Mouse (Mus musculus) hindbrain, embryonic 12.5 days (tissue): ENCODE results near the gene Hoxd4. TPM values are rescaled to one million over a fixed set of nuclear protein-coding genes. Genes with fewer than 3 reads are reported as not detected.

ENCODE experiments used
- ATAC-seq: fragments of 200-750 bp; cut with Nextera tagmentation; 2 replicates; pipeline ENCODE4 v1.8.0; 2017; ENCODE audit warnings: moderate TSS enrichment; ENCODE audit not compliant: low FRiP score
- H3K27ac ChIP-seq: fragments of 300-500 bp; sonication (generic); 2 replicates; pipeline ENCODE4 v1.5.1; 2016; ENCODE audit warnings: mild to moderate bottlenecking
- H3K27me3 ChIP-seq: fragments of 300-500 bp; sonication (generic); 2 replicates; pipeline ENCODE4 v1.6.1; 2016; ENCODE audit warnings: mild to moderate bottlenecking
- H3K36me3 ChIP-seq: fragments of 300-500 bp; sonication (generic); 2 replicates; pipeline ENCODE4 v1.6.1; 2016; ENCODE audit warnings: mild to moderate bottlenecking
- H3K4me1 ChIP-seq: fragments of 300-500 bp; sonication (generic); 2 replicates; pipeline ENCODE4 v1.6.1; 2016
- H3K4me2 ChIP-seq: fragments of 300-500 bp; sonication (generic); replicated peaks from 2 replicates; pipeline ENCODE4 v1.6.1; 2016; ENCODE audit warnings: mild to moderate bottlenecking
- H3K4me3 ChIP-seq: fragments of 300-500 bp; sonication (generic); 2 replicates; pipeline ENCODE4 v1.5.1; 2016; ENCODE audit warnings: mild to moderate bottlenecking
- H3K9ac ChIP-seq: fragments of 300-500 bp; sonication (generic); 2 replicates; pipeline ENCODE4 v1.6.1; 2016; ENCODE audit warnings: mild to moderate bottlenecking, moderate library complexity
- H3K9me3 ChIP-seq: fragments of 300-500 bp; sonication (generic); replicated peaks from 2 replicates; pipeline ENCODE4 v1.6.1; 2016; ENCODE audit warnings: mild to moderate bottlenecking
- WGBS: fragments of 180-500 bp; shearing (Covaris S2); methylation state at CpG from one replicate; pipeline ENCODE4 v1.1.7; 2016; 5-methylcytosine and 5-hydroxymethylcytosine counted together
- polyA plus RNA-seq: library from polyadenylated mRNA; unstranded; fragments of >200 nt; fragmentation: Nextera tagmentation; extraction: Ambion mirVana; gene quantifications from 2 replicates; pipeline ENCODE4 v1.2.1, GENCODE M21; 2016

Gene Hoxd4
- polyA plus RNA-seq: 3.6 and 4.6 TPM in 2 replicates

DNA sequence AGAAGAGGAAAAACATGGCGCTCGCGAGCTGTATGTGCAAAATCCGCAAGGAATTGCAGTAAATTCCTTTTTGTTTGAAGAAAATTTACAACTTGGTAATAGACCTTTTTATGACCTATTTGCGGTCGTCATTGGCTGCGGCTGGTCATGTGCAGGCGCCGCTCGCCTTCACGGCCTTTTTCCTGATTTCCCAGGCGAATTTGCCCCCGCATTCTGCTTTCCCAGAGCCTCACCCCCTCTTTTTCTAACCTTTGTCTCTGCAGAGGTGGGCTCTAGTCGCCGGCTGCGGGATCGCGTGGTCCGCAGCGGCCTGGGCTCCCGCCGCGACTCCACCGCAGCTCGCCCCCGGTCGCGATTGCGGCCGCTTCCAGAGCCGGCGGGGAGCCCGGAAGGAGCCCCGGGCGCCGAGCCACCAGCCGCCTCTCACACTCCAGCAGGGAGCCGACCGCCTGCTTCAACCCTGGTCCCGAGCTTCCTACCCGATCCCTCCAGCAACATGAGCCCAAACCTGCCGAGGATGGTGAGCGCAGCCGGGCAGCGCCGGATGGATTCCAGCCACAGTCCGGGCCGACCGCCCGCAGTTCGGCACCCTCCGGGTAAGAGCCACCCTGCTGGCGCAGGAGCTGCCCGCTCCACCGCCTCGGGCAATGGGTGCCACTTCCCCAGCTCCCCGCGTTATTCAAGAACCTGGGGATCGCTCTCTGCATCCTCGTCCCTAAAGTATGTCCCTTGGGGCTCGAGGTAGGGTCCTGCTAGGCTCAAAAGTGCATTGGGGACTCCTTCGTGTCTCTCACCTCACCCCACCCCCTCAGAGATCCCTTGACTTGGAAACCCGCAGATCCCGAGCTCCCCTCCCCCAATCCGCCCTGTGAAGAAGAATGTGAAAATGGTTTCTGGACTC is at the start of gene Hoxd4, which contains the start of gene Hoxd3:
Gene Hoxd4 (plus strand): TSS at position 209 of the 901 bp plus-strand sequence.
Gene Hoxd3 (plus strand): TSS at position 207 of the 901 bp plus-strand sequence.
- Histone ChIP-seq H3K27me3 (peaks cover 96% of the 10 kb centered on the region), H3K9me3 (no peaks in the 10 kb centered on the region), H3K4me3 (peak within 1 kb of the TSS; percentile 23), H3K9ac (peak within 1 kb of the TSS; percentile 43; the same call in 1 of the 2 replicates), H3K4me2 (peak within 1 kb of the TSS; percentile 42), H3K4me1 (peaks cover 11% of the 10 kb centered on the region), H3K27ac (0 out of 2 replicates have a peak within 1 kb of the TSS, but pooled peaks have one; percentile 17), H3K36me3 (no peaks in the 10 kb centered on the region)
- under 1% methylated on average over 65 of the region's 65 CpGs for WGBS
- ATAC-seq: no peak

DNA sequence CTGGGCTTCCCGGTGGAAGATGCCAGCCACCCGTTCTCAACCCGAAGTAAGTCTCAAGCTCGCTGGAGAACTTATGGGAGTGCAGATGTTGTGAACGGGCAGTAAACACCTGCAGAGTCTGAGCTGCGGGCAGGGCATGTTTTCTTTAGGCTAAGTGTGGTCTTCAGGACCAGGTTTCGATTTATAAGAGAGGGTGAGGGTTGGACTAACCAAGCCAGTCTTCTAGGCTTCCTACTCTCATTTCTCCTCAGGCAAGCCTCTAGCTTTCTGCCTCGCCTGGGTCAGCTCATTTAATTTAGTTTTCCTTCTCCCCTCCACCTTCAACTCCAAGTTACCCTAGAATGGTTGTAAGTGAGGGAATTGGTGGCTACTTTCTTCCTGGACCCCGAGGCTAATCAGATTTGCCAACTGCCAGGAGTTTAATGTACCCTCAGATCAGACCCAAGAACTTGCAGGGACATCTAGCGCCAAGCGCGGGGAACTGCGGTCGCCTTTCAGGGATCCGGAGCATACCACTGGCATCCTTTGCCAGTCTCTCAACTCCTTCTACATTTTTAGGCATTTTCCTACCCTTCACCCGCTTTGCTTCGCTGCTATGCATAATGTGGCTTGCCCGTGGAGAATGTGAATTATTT is 48.3 kb upstream of the Hoxd4 start:
- no peaks in the 10 kb centered on the region for H3K36me3 ChIP-seq
- no peak for ATAC-seq
- H3K4me1 ChIP-seq: peaks cover 8% of the 10 kb centered on the region
- no peak overlapping the region for H3K4me3 ChIP-seq
- H3K9ac ChIP-seq: no peak overlapping the region
- no peak overlapping the region for H3K4me2 ChIP-seq
- WGBS: 3% methylated on average over 18 of the region's 18 CpGs
- peaks cover 92% of the 10 kb centered on the region for H3K27me3 ChIP-seq
- H3K27ac ChIP-seq: no peak overlapping the region
- no peaks in the 10 kb centered on the region for H3K9me3 ChIP-seq

DNA sequence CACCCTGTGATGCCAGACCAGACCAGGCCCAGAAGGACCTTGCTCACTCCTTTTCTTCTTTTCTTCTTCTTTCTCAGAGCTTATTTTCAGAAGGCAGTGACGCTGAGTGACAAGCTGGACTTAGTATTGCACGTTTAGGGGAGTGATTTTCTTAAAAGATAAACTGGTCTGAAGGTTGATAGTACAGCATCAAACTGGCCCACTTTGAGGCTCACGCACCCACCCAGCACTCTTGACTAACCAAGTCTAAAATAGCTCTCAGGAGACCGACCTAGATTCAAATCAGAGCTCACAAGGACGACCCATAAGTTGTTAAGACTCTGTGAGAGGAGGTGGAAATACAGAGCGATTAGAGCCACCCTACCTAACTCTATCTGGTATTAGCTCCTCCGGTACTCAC is 45.3 kb upstream of the Hoxd4 start:
- WGBS: 2% methylated on average over 7 of the region's 7 CpGs
- Histone ChIP-seq H3K4me1 (peaks cover 10% of the 10 kb centered on the region), H3K36me3 (no peaks in the 10 kb centered on the region), H3K4me3 (no peak overlapping the region), H3K27me3 (peaks cover 96% of the 10 kb centered on the region), H3K4me2 (no peak overlapping the region), H3K9ac (no peak overlapping the region), H3K9me3 (no peaks in the 10 kb centered on the region), H3K27ac (no peak overlapping the region)
- ATAC-seq: no peak

DNA sequence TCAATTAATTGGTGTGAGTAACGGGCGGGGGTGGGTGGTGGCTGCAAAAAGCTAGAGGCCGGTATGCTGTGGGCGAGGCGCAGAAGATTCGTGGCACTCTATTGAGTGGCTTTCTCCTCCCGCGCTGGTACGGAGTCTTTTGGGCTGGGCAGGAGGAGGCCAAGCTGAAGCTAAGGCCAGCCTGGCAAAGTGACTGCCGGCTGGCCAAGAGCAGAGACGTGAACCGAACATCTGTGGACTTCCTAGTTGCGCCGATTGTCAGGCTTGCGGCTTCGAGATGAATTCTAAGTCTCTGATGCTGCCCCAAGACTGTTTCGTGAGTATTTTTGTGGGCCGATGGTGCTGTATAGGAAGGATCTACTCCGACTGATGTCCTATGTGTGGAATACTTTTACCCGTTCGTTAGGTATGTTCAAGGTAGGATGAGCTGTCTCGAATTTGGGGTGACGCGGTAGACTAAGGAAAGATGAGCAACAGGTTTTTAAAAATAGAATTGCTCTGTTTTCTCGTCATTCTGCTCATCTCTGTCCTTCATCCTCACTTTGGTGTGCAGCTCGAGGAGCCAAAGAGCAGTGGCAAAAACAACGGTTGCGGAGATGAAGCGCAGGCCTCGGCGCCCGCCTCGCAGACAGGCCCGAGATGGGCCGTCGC is 44.4 kb upstream of the Hoxd4 start:
- no peak overlapping the region for H3K9ac ChIP-seq
- no peaks in the 10 kb centered on the region for H3K36me3 ChIP-seq
- WGBS: 1% methylated on average over 36 of the region's 36 CpGs
- no peaks in the 10 kb centered on the region for H3K9me3 ChIP-seq
- H3K4me3 ChIP-seq: 0 out of 2 replicates have a peak overlapping the region, but pooled peaks have one; percentile 27
- H3K27me3 ChIP-seq: peaks cover 96% of the 10 kb centered on the region
- no peak for ATAC-seq
- H3K27ac ChIP-seq: no peak overlapping the region
- no peak overlapping the region for H3K4me2 ChIP-seq
- H3K4me1 ChIP-seq: peaks cover 10% of the 10 kb centered on the region

DNA sequence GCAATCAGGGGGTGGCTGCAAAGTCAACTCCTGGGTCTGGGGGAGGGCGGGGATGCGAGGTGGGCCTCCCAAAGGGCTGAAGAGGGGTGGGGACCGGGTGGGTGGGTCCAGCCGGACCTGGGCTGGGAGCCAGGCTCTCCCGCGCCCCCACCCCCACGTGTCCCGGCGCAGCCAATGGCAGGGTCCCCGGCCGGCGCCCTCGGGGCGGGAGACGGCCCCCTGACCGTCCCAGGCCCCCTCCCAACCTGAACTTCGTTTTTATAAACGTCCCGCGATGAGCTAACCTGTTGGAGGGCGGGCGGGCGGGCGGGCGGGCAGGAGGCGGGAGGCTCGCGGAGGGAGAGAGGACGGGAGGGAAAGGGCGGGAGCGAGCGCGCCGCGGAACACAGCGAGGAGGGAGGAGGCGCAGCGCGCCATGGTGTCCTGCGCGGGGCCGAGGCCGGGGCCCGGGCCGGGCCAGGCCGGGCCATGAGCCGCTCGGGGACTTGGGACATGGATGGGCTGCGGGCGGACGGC is 43.8 kb upstream of the Hoxd4 start, which contains the start of gene Hoxd13:
Gene Hoxd13 (plus strand): TSS at position 469 of the 516 bp plus-strand sequence.
- H3K27me3 ChIP-seq: peaks cover 96% of the 10 kb centered on the region
- H3K9me3 ChIP-seq: no peaks in the 10 kb centered on the region
- H3K4me1 ChIP-seq: peaks cover 14% of the 10 kb centered on the region
- ATAC-seq: peak; percentile 63; the same call in 1 of the 2 replicates
- 0 out of 2 replicates have a peak within 1 kb of the TSS, but pooled peaks have one; percentile 13 for H3K9ac ChIP-seq
- no peaks in the 10 kb centered on the region for H3K36me3 ChIP-seq
- H3K27ac ChIP-seq: no peak within 1 kb of the TSS
- WGBS: 0% methylated on average over 18 of the region's 51 CpGs
- peak within 1 kb of the TSS; percentile 27 for H3K4me3 ChIP-seq
- H3K4me2 ChIP-seq: peak within 1 kb of the TSS; percentile 47

DNA sequence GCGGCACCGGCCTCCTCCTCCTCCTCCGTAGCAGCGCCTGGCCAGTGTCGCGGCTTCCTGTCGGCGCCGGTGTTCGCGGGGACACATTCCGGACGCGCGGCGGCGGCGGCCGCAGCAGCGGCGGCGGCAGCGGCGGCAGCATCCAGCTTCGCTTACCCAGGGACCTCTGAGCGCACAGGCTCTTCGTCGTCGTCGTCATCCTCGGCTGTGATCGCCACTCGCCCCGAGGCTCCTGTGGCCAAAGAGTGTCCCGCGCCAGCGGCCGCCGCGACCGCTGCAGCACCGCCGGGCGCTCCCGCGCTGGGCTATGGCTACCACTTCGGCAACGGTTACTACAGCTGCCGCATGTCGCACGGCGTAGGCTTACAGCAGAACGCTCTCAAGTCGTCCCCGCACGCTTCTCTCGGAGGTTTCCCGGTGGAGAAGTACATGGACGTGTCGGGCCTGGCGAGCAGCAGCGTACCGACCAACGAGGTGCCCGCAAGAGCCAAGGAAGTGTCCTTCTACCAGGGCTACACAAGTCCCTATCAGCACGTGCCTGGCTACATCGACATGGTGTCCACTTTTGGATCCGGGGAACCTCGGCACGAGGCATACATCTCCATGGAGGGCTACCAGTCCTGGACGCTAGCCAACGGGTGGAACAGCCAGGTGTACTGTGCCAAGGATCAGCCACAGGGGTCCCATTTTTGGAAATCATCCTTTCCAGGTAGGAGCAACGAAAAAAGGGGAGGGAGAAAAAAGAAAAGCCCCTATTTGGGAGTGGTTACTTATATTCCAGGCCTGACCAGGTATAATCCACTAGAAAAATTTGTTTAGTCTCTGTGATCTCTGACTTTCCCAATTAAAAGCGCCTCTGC is 43.1 kb upstream of the Hoxd4 start:
- H3K9ac ChIP-seq: 0 out of 2 replicates have a peak overlapping the region, but pooled peaks have one; percentile 13
- no peak overlapping the region for H3K27ac ChIP-seq
- ATAC-seq: 0 out of 2 replicates have a peak, but pooled peaks have one; percentile 40
- H3K9me3 ChIP-seq: no peaks in the 10 kb centered on the region
- peaks cover 15% of the 10 kb centered on the region for H3K4me1 ChIP-seq
- peak overlapping the region; percentile 27 for H3K4me3 ChIP-seq
- H3K36me3 ChIP-seq: no peaks in the 10 kb centered on the region
- under 1% methylated on average over 72 of the region's 74 CpGs for WGBS
- peaks cover 96% of the 10 kb centered on the region for H3K27me3 ChIP-seq
- H3K4me2 ChIP-seq: peak overlapping the region; percentile 47

DNA sequence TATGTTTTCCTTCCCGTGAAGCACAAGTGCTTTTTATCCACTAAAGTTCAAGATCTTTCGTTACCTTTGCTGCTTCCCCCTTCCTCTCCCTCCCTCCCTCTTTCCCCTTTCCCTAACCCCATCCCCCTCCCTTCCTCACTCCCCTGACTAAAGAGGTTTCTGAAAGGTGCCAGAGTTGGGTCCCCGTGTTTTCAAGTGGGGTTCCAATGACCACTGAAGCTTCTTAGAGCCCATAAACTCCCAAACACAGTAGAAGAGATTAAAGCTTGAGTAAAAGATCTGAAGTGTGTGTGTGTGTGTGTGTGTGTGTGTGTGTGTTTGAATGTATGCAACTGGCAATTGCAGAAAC is 42.5 kb upstream of the Hoxd4 start:
- H3K4me3 ChIP-seq: no peak overlapping the region
- H3K27ac ChIP-seq: no peak overlapping the region
- H3K4me1 ChIP-seq: peaks cover 15% of the 10 kb centered on the region
- WGBS: 2% methylated on average over 3 of the region's 3 CpGs
- no peak overlapping the region for H3K4me2 ChIP-seq
- no peaks in the 10 kb centered on the region for H3K36me3 ChIP-seq
- H3K9me3 ChIP-seq: no peaks in the 10 kb centered on the region
- H3K27me3 ChIP-seq: peaks cover 96% of the 10 kb centered on the region
- no peak for ATAC-seq
- no peak overlapping the region for H3K9ac ChIP-seq

DNA sequence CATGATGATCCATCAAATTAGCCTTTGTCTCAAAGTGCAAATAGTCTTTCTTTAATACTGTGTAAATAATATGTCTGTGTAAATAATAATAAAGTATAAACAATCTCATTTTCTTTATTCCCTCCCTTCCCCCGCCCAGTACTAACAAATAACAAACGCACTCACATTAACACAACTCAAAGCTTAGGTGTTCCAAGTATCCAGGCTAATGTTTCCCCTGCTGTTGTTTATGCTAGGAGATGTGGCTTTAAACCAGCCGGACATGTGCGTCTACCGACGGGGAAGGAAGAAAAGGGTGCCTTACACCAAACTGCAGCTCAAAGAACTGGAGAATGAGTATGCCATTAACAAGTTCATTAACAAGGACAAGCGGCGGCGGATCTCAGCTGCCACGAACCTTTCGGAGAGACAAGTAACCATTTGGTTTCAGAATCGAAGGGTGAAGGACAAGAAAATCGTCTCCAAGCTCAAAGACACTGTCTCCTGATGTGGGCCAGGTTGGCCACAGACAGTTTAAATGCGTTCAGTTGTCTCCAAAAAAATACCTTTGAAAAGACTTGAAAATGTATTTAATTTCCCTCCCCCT is 42.0 kb upstream of the Hoxd4 start:
- H3K9me3 ChIP-seq: no peaks in the 10 kb centered on the region
- no peak overlapping the region for H3K27ac ChIP-seq
- peaks cover 15% of the 10 kb centered on the region for H3K4me1 ChIP-seq
- no peak overlapping the region for H3K4me2 ChIP-seq
- H3K4me3 ChIP-seq: no peak overlapping the region
- H3K36me3 ChIP-seq: no peaks in the 10 kb centered on the region
- ATAC-seq: no peak
- no peak overlapping the region for H3K9ac ChIP-seq
- WGBS: 2% methylated on average over 14 of the region's 14 CpGs
- peaks cover 96% of the 10 kb centered on the region for H3K27me3 ChIP-seq

DNA sequence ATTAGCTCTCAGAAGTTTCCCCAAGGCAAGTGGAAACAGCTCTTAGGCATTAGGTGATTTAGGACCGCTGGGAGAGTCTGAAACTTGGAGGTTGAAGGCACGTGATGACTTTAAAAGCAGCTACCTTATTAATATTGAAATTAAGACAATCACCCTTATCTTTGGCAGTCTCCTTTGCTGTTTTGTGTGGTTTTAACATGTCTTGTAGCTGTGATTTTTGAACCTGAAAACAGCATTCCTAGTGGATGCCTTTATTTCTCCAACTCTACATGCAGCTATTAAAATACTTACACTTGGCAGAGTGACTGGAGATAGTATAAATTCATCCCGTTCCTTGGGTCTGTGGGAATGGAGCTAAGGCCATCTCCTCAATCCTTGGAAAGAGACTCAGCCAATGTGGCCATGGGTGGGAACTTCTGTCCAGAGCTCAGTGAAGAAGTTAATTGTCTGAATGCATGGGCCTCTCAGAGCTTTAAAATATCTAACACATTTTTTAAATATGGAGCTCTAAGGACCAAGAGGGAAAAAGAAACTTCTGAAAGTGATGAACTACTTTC is 41.0 kb upstream of the Hoxd4 start:
- Histone ChIP-seq H3K27me3 (peaks cover 97% of the 10 kb centered on the region), H3K4me1 (peaks cover 15% of the 10 kb centered on the region), H3K36me3 (no peaks in the 10 kb centered on the region), H3K4me2 (no peak overlapping the region), H3K4me3 (no peak overlapping the region), H3K27ac (no peak overlapping the region), H3K9ac (no peak overlapping the region), H3K9me3 (no peaks in the 10 kb centered on the region)
- no peak for ATAC-seq
- WGBS: under 1% methylated on average over 3 of the region's 3 CpGs

DNA sequence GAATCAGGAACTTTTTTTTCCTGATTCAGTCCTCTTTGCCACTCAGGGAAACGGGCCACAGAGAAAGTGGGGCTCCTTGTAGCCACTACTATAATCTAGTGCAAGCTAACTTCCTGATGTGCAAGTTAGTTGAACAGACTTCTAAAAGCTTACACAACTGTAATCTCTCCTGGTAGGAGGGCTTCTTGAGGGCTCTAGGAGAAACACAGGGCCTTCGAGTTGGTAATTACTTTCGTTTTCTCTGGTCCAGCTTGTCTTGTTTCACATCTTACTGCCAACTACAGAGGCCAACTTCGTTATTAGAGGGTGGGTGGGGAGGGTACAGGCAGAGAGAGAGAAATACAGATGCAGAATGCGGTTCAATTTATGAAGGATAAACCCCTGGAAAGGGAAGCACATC is 39.9 kb upstream of the Hoxd4 start:
- H3K4me2 ChIP-seq: no peak overlapping the region
- WGBS: 4% methylated on average over 5 of the region's 5 CpGs
- no peaks in the 10 kb centered on the region for H3K36me3 ChIP-seq
- H3K4me3 ChIP-seq: no peak overlapping the region
- peaks cover 98% of the 10 kb centered on the region for H3K27me3 ChIP-seq
- ATAC-seq: no peak
- no peak overlapping the region for H3K9ac ChIP-seq
- H3K4me1 ChIP-seq: peaks cover 15% of the 10 kb centered on the region
- H3K9me3 ChIP-seq: no peaks in the 10 kb centered on the region
- H3K27ac ChIP-seq: no peak overlapping the region
